Mouse (Mus musculus) CH12.LX (cell line): ENCODE measurements around the gene Med23. TPM values are rescaled to one million over a fixed set of nuclear protein-coding genes. Genes with fewer than 3 reads are reported as not detected.

Experiments
- DNase-seq: peaks from one replicate; pipeline ENCODE4 v3.0.0-alpha.2; 2013; ENCODE audit errors: extremely low read depth
- H3K27ac ChIP-seq: 2 replicates; pipeline ENCODE4 v1.5.1; 2012; ENCODE audit warnings: low read depth, mild to moderate bottlenecking, control low read depth, moderate library complexity; ENCODE audit not compliant: insufficient read depth
- H3K27me3 ChIP-seq: replicated peaks from 2 replicates; pipeline ENCODE3; 2012; ENCODE audit warnings: inconsistent platforms
- H3K36me3 ChIP-seq, 2 experiments: replicated peaks in 1 of 2; 2 replicates each; pipeline versions ENCODE3 to v1.6.1; 2012; ENCODE audit warnings: inconsistent platforms in 1 of 2, low read length in 1 of 2, mild to moderate bottlenecking in 1 of 2, mixed read lengths in 1 of 2, moderate library complexity in 1 of 2; ENCODE audit not compliant: control insufficient read depth in 1 of 2, insufficient read depth in 1 of 2
- H3K4me1 ChIP-seq, 2 experiments: 2 replicates each; pipeline ENCODE4 v1.6.1; 2012; ENCODE audit warnings: inconsistent platforms in 1 of 2, moderate library complexity in 1 of 2; ENCODE audit not compliant: insufficient read depth in 2 of 2, control insufficient read depth in 1 of 2
- H3K4me2 ChIP-seq: 2 replicates; pipeline ENCODE4 v1.6.1; 2012; ENCODE audit warnings: low read depth, mild to moderate bottlenecking, control low read depth; ENCODE audit not compliant: poor library complexity, insufficient read depth, severe bottlenecking
- H3K4me3 ChIP-seq, 3 experiments: fragments of 150-350 bp in 1 of 3; sonication (generic) in 1 of 3; replicated peaks in 1 of 3; 2 replicates each; pipeline versions ENCODE3 to v1.5.1; 2011 to 2012; ENCODE audit warnings: low read depth in 2 of 3, low read length in 2 of 3, mild to moderate bottlenecking in 2 of 3, moderate library complexity in 2 of 3, control low read depth in 1 of 3, improper control_type of control experiment in 1 of 3, inconsistent platforms in 1 of 3, mixed read lengths in 1 of 3; ENCODE audit not compliant: poor library complexity in 1 of 3
- H3K79me2 ChIP-seq: replicated peaks from 2 replicates; pipeline ENCODE4 v1.6.1; 2012; ENCODE audit warnings: mild to moderate bottlenecking, moderate library complexity; ENCODE audit not compliant: control insufficient read depth, poor library complexity, insufficient read depth, severe bottlenecking; ENCODE audit errors: extremely low read depth
- H3K9ac ChIP-seq: 2 replicates; pipeline ENCODE4 v1.6.1; 2012; ENCODE audit warnings: low read depth, mild to moderate bottlenecking, control low read depth, moderate library complexity; ENCODE audit not compliant: insufficient read depth
- H3K9me3 ChIP-seq: replicated peaks from 2 replicates; pipeline ENCODE3; 2012; ENCODE audit warnings: low read length, inconsistent platforms, mixed read lengths
- CHD1 ChIP-seq: IDR thresholded peaks from 2 replicates; pipeline ENCODE4 v1.6.1; 2012; ENCODE audit warnings: low read depth, low read length, improper control_type of control experiment, inconsistent platforms
- CTCF ChIP-seq, 2 experiments: IDR thresholded peaks in 1 of 2; conservative IDR thresholded peaks in 1 of 2; 2 replicates each; pipeline ENCODE4 v1.5.1; 2011 to 2012; ENCODE audit warnings: low read depth in 2 of 2, low read length in 2 of 2, improper control_type of control experiment in 1 of 2, inconsistent platforms in 1 of 2, mild to moderate bottlenecking in 1 of 2, moderate library complexity in 1 of 2
- E2F4 ChIP-seq: IDR thresholded peaks from 2 replicates; pipeline ENCODE4 v1.6.1; 2011; ENCODE audit warnings: low read depth, low read length, improper control_type of control experiment; ENCODE audit not compliant: insufficient replicate concordance
- ELF1 ChIP-seq: IDR thresholded peaks from 2 replicates; pipeline ENCODE4 v1.6.1; 2014; ENCODE audit warnings: low read depth, mild to moderate bottlenecking, inconsistent platforms, low read length, improper control_type of control experiment
- EP300 ChIP-seq: IDR thresholded peaks from 2 replicates; pipeline ENCODE4 v1.6.1; 2011; ENCODE audit warnings: low read length, improper control_type of control experiment
- ETS1 ChIP-seq: conservative IDR thresholded peaks from 2 replicates; pipeline ENCODE4 v1.6.1; 2012; ENCODE audit warnings: low read depth, mild to moderate bottlenecking, inconsistent platforms, low read length, improper control_type of control experiment, moderate library complexity
- GABPA ChIP-seq: IDR thresholded peaks from 2 replicates; pipeline ENCODE4 v1.6.1; 2012; ENCODE audit warnings: low read depth, low read length, improper control_type of control experiment, inconsistent platforms; ENCODE audit not compliant: insufficient replicate concordance
- HCFC1 ChIP-seq: IDR thresholded peaks from 2 replicates; pipeline ENCODE4 v1.6.1; 2012; ENCODE audit warnings: low read depth, mild to moderate bottlenecking, inconsistent platforms, low read length, improper control_type of control experiment
- IRF4 ChIP-seq: IDR thresholded peaks from 2 replicates; pipeline ENCODE4 v1.6.1; 2014; ENCODE audit warnings: low read depth, mild to moderate bottlenecking, inconsistent platforms, low read length, improper control_type of control experiment
- JUN ChIP-seq: IDR thresholded peaks from 2 replicates; pipeline ENCODE4 v1.6.1; 2011; ENCODE audit warnings: low read depth, mild to moderate bottlenecking, low read length, improper control_type of control experiment, moderate library complexity; ENCODE audit not compliant: insufficient read depth
- JUND ChIP-seq: conservative IDR thresholded peaks from 2 replicates; pipeline ENCODE4 v1.6.1; 2011; ENCODE audit warnings: low read depth, low read length, improper control_type of control experiment
- KAT2A ChIP-seq: IDR thresholded peaks from 2 replicates; pipeline ENCODE4 v1.6.1; 2012; ENCODE audit warnings: low read length, improper control_type of control experiment, inconsistent platforms; ENCODE audit not compliant: insufficient replicate concordance
- MAFK ChIP-seq: IDR thresholded peaks from 2 replicates; pipeline ENCODE4 v1.6.1; 2011; ENCODE audit warnings: low read length, improper control_type of control experiment; ENCODE audit not compliant: insufficient replicate concordance
- MAX ChIP-seq: IDR thresholded peaks from 2 replicates; pipeline ENCODE4 v1.6.1; 2011; ENCODE audit warnings: low read length, improper control_type of control experiment
- MAZ ChIP-seq: IDR thresholded peaks from 2 replicates; pipeline ENCODE4 v1.6.1; 2012; ENCODE audit warnings: low read depth, mild to moderate bottlenecking, inconsistent platforms, low read length, improper control_type of control experiment, moderate library complexity
- MEF2A ChIP-seq: IDR thresholded peaks from 2 replicates; pipeline ENCODE4 v1.6.1; 2014; ENCODE audit warnings: low read depth, mild to moderate bottlenecking, inconsistent platforms, low read length, improper control_type of control experiment, borderline replicate concordance
- MYC ChIP-seq: IDR thresholded peaks from 2 replicates; pipeline ENCODE4 v1.6.1; 2011; ENCODE audit warnings: low read depth, mild to moderate bottlenecking, improper control_type of control experiment, low read length
- NELFE ChIP-seq: IDR thresholded peaks from 2 replicates; pipeline ENCODE4 v1.6.1; 2011; ENCODE audit warnings: low read depth, low read length, improper control_type of control experiment
- PAX5 ChIP-seq: IDR thresholded peaks from 2 replicates; pipeline ENCODE4 v1.6.1; 2012; ENCODE audit warnings: low read length, inconsistent platforms, mixed read lengths
- POLR2A ChIP-seq: IDR thresholded peaks from 2 replicates; pipeline ENCODE4 v1.6.1; 2011; ENCODE audit warnings: low read depth, mild to moderate bottlenecking, improper control_type of control experiment, low read length
- RCOR1 ChIP-seq: conservative IDR thresholded peaks from 2 replicates; pipeline ENCODE4 v1.6.1; 2012; ENCODE audit warnings: low read depth, mild to moderate bottlenecking, inconsistent platforms, low read length, improper control_type of control experiment
- SIN3A ChIP-seq: IDR thresholded peaks from 2 replicates; pipeline ENCODE4 v1.6.1; 2012; ENCODE audit warnings: low read length, improper control_type of control experiment, inconsistent platforms
- TBP ChIP-seq: conservative IDR thresholded peaks from 2 replicates; pipeline ENCODE4 v1.6.1; 2011; ENCODE audit warnings: low read depth, low read length, improper control_type of control experiment
- TCF12 ChIP-seq: IDR thresholded peaks from 2 replicates; pipeline ENCODE4 v1.6.1; 2014; ENCODE audit warnings: low read depth, mild to moderate bottlenecking, inconsistent platforms, low read length, improper control_type of control experiment
- UBTF ChIP-seq: IDR thresholded peaks from 2 replicates; pipeline ENCODE4 v1.6.1; 2012; ENCODE audit warnings: low read depth, mild to moderate bottlenecking, inconsistent platforms, low read length, improper control_type of control experiment, moderate library complexity
- USF1 ChIP-seq: IDR thresholded peaks from 2 replicates; pipeline ENCODE4 v1.6.1; 2014; ENCODE audit warnings: low read depth, mild to moderate bottlenecking, inconsistent platforms, low read length, improper control_type of control experiment
- USF2 ChIP-seq: conservative IDR thresholded peaks from 2 replicates; pipeline ENCODE4 v1.6.1; 2011; ENCODE audit warnings: low read depth, low read length, improper control_type of control experiment
- ZC3H11A ChIP-seq: IDR thresholded peaks from 2 replicates; pipeline ENCODE4 v1.6.1; 2012; ENCODE audit warnings: low read depth, mild to moderate bottlenecking, inconsistent platforms, low read length, improper control_type of control experiment
- ZKSCAN1 ChIP-seq: IDR thresholded peaks from 2 replicates; pipeline ENCODE4 v1.6.1; 2012; ENCODE audit warnings: low read depth, inconsistent platforms, low read length, improper control_type of control experiment, borderline replicate concordance
- dilution Hi-C: fragments of 300-500 bp; cut with MboI; formaldehyde crosslinking; loops from 2 replicates; pipeline ENCODE4 v1.14.3; 2020; ENCODE audit warnings: low sequenced_read_pairs; ENCODE audit not compliant: extremely low pct_unique_long_range_greater_than_20kb, extremely low pct_ligation_motif_present
- in situ Hi-C: fragments of 300-500 bp; cut with MboI; formaldehyde crosslinking; loops from 3 replicates; pipeline ENCODE4 v1.14.3; 2019; ENCODE audit warnings: low sequenced_read_pairs, low pct_ligation_motif_present, low pct_unique_long_range_greater_than_20kb, mixed read lengths
- polyA plus RNA-seq: library from polyadenylated mRNA; unstranded; fragments of >175 nt; gene quantifications from 2 replicates; pipeline ENCODE4 v1.2.1, GENCODE M21; 2012; ENCODE audit warnings: low read depth; ENCODE audit not compliant: insufficient read length
- total RNA-seq, 2 experiments: library from RNA; depleted of rRNA; stranded (reverse); fragments of 300-350 nt in 1 of 2; fragments of >200 nt in 1 of 2; gene quantifications; 2 replicates each; pipeline ENCODE4 v1.2.3; 2012 to 2014

Med23 gene
- total and polyA plus RNA-seq, 3 experiments = 43.5 to 45.7 (median 45.6) TPM

- dilution Hi-C loops = no loop called here
- H3K4me3 ChIP-seq = no peak overlapping the region
- H3K4me1 ChIP-seq = peaks cover 5 to 24% of the 10 kb centered on the region in 2 experiments; a peak in 3 of 4 replicates
- H3K9me3 ChIP-seq = no peaks in the 10 kb centered on the region
- no peak overlapping the region for H3K4me2 ChIP-seq
- in situ Hi-C loops = loop anchor here (25.0 kb wide), 1 partner anchor 187 kb away; no protein-coding TSS in a partner anchor
- H3K79me2 ChIP-seq = no peaks in the 10 kb centered on the region; the same call in 1 of the 2 replicates
- no peak overlapping the region for H3K9ac ChIP-seq
- H3K36me3 ChIP-seq = no peaks in the 10 kb centered on the region
- TF ChIP-seq MYC = no peak
- TF ChIP-seq E2F4 = no peak
- TF ChIP-seq ZKSCAN1 = no peak
- no peak for TF ChIP-seq IRF4
- no peak for TF ChIP-seq MAZ
- TF ChIP-seq USF1 = no peak
- no peak for TF ChIP-seq GABPA
- no peak for TF ChIP-seq POLR2A
- no peak for TF ChIP-seq JUND
- no peak for TF ChIP-seq ELF1
- no peak for TF ChIP-seq EP300
- TF ChIP-seq CTCF (conservative IDR thresholded peaks at IDR 0.05 in 1 of 2, IDR thresholded peaks at IDR 0.05 in 1 of 2; ENCODE audit: low read depth in 2 of 2, low read length in 2 of 2) = no peak
- no peak for TF ChIP-seq JUN
- TF ChIP-seq TCF12 = no peak
- no peak for TF ChIP-seq CHD1
- TF ChIP-seq NELFE = no peak
- TF ChIP-seq HCFC1 = no peak
- TF ChIP-seq MEF2A = no peak
- no peak for TF ChIP-seq RCOR1
- TF ChIP-seq ETS1 = no peak
- no peaks in the 10 kb centered on the region for H3K27me3 ChIP-seq
- DNase-seq = no peak
- H3K27ac ChIP-seq = no peak overlapping the region
Observed at GRCm38 (mm10) chr10:24824621-24825020, 45.2 kb upstream of the Med23 start.

GRCm38 (mm10) chr10:24825456-24826081 is 44.2 kb upstream of the Med23 start:
- H3K4me1 ChIP-seq = peaks cover 5 to 30% of the 10 kb centered on the region in 2 experiments; a peak in 3 of 4 replicates
- no peaks in the 10 kb centered on the region for H3K36me3 ChIP-seq
- H3K4me2 ChIP-seq = no peak overlapping the region
- DNase-seq = no peak
- TF ChIP-seq MAFK (no peak), ZC3H11A (no peak), NELFE (no peak), MYC (no peak), PAX5 (no peak), UBTF (no peak), HCFC1 (no peak), KAT2A (no peak), POLR2A (no peak), MAX (no peak), TBP (no peak), SIN3A (no peak), MEF2A (no peak), ETS1 (no peak), USF2 (no peak)
- no peak overlapping the region for H3K27ac ChIP-seq
- no peaks in the 10 kb centered on the region for H3K27me3 ChIP-seq
- H3K9ac ChIP-seq = no peak overlapping the region
- H3K79me2 ChIP-seq = no peaks in the 10 kb centered on the region; the same call in 1 of the 2 replicates
- no peaks in the 10 kb centered on the region for H3K9me3 ChIP-seq
- H3K4me3 ChIP-seq = no peak overlapping the region
- in situ Hi-C loops = loop anchor here (25.0 kb wide), 1 partner anchor 188 kb away; no protein-coding TSS in a partner anchor
- dilution Hi-C loops = no loop called here
